Mouse (Mus musculus) heart, postnatal 25 days (tissue): ENCODE results near the gene Ifnl3. TPM values are rescaled to one million over a fixed set of nuclear protein-coding genes. Genes with fewer than 3 reads are reported as not detected.

ENCODE experiments used
- DNase-seq: peaks from one replicate; pipeline ENCODE4 v3.0.0; 2022; ENCODE audit warnings: low spot score
- intact Hi-C: fragments of 180-260 bp; cut with DNase I; formaldehyde crosslinking; loops from one replicate; pipeline ENCODE4 v1.15.1; 2025
- microRNA-seq: library from miRNA; unstranded; fragments of <30 nt; microRNA quantifications from one replicate; pipeline ENCODE4 v1.2.0, GENCODE M21; 2022
- total RNA-seq, 2 experiments: library from RNA; stranded (reverse); gene quantifications; 2 replicates each; pipeline ENCODE4 v1.2.3; 2021

Ifnl3 gene
- total RNA-seq, 2 experiments from 2014 or later = not detected

- intact Hi-C loops = no loop called here
- no peak for DNase-seq
These were observed 50.6 kb downstream of the Ifnl3 start for GRCm38 (mm10) chr7:28573236-28573635.

Small RNAs within 50 kb of the gene (microRNA-seq; reads per million reads assigned to microRNA genes)
- gene Mir7049 = not detected

Other genes with a start within 250 kb of the Ifnl3 start
- gene Eid2b, start 245.1 kb upstream of the Ifnl3 start, total RNA-seq = 10 to 100 TPM; 10.1 to 10.2 TPM
- not detected for gene Selenov, start 231.7 kb upstream of the Ifnl3 start, total RNA-seq
- gene Dll3, start 220.6 kb upstream of the Ifnl3 start, total RNA-seq = not detected
- gene Timm50, start 210.8 kb upstream of the Ifnl3 start, total RNA-seq = 10 to 100 TPM; 60.5 to 61.7 TPM
- gene Supt5, start 184.1 kb upstream of the Ifnl3 start, total RNA-seq = 10 to 100 TPM; 52.8 to 52.9 TPM
- 100 to 1,000 TPM; 489 to 520 TPM for gene Rps16, start 172.2 kb upstream of the Ifnl3 start, total RNA-seq
- 10 to 100 TPM; 13.1 to 20.4 TPM for gene Plekhg2, start 150.2 kb upstream of the Ifnl3 start, total RNA-seq
- 10 to 100 TPM; 14.1 to 18.0 TPM for gene Zfp36, start 142.6 kb upstream of the Ifnl3 start, total RNA-seq
- gene Med29, start 130.1 kb upstream of the Ifnl3 start, total RNA-seq = 10 to 100 TPM; 18.2 to 20.9 TPM
- gene Paf1, start 129.9 kb upstream of the Ifnl3 start, total RNA-seq = 10 to 100 TPM; 40.6 to 44.3 TPM
- 1 to 10 TPM; 5.0 to 5.6 TPM for gene Gmfg, start 85.4 kb upstream of the Ifnl3 start, total RNA-seq
- gene Lrfn1, start 70.9 kb upstream of the Ifnl3 start, total RNA-seq = under 1 TPM; 0.68 to 0.84 TPM
- gene Ifnl2, start 12.4 kb upstream of the Ifnl3 start, total RNA-seq = not detected
- gene Sycn, start 18.0 kb downstream of the Ifnl3 start, total RNA-seq = not detected
- gene Nccrp1, start 24.4 kb downstream of the Ifnl3 start, total RNA-seq = not detected
- 10 to 100 TPM; 22.6 to 22.8 TPM for gene Samd4b, start 75.3 kb downstream of the Ifnl3 start, total RNA-seq
- 1 to 10 TPM; 8.4 to 8.8 TPM for gene Pak4, start 75.3 kb downstream of the Ifnl3 start, total RNA-seq
- not detected for gene Acp7, start 108.5 kb downstream of the Ifnl3 start, total RNA-seq
- gene Fbxo27, start 170.0 kb downstream of the Ifnl3 start, total RNA-seq = under 1 TPM; 0.34 to 0.39 TPM
- under 1 TPM; 0.36 to 0.92 TPM for gene Fbxo17, start 194.0 kb downstream of the Ifnl3 start, total RNA-seq
- 10 to 100 TPM; 56.7 to 60.6 TPM for gene Mrps12, start 219.0 kb downstream of the Ifnl3 start, total RNA-seq
- gene Sars2, start 219.2 kb downstream of the Ifnl3 start, total RNA-seq = 10 to 100 TPM; 15.4 to 15.7 TPM
- gene Ccer2, start 233.3 kb downstream of the Ifnl3 start, total RNA-seq = not detected
- 10 to 100 TPM; 80.0 to 80.2 TPM for gene Sirt2, start 243.9 kb downstream of the Ifnl3 start, total RNA-seq
- 10 to 100 TPM; 22.1 to 22.9 TPM for gene Nfkbib, start 244.7 kb downstream of the Ifnl3 start, total RNA-seq